ENCODE assay signal across 8 mouse cellular contexts in genomic region chr19:28835500-28835864, GRCm38 (mm10). TPM values are rescaled to one million over a fixed set of nuclear protein-coding genes. Genes with fewer than 3 reads are reported as not detected.
A peak's percentile ranks its signal among the peaks of the same experiment; 100 is the strongest.
DNase-seq lines count a peak whose midpoint lies in the region; ATAC-seq and TF ChIP-seq lines count a peak whose summit lies in the region.

No protein-coding gene starts in this region.

- no peaks in the 10 kb centered on the region for H3K36me3 ChIP-seq in forebrain, embryonic 15.5 days
- no peaks in the 10 kb centered on the region for H3K36me3 ChIP-seq in liver, embryonic 16.5 days (ENCODE audit: control insufficient read depth, insufficient read depth)

- 9% methylated on average over 9 of the region's 9 CpGs for WGBS in forebrain, embryonic 15.5 days
- WGBS in liver, embryonic 16.5 days (ENCODE audit: insufficient replicate concordance): 11% methylated on average over 9 of the region's 9 CpGs

- no peaks in the 10 kb centered on the region for H3K27me3 ChIP-seq in forebrain, embryonic 15.5 days
- peaks cover 23% of the 10 kb centered on the region for H3K27me3 ChIP-seq in liver, embryonic 16.5 days (ENCODE audit: control insufficient read depth, insufficient read depth, low read depth, low read length)

- no peak for TF ChIP-seq CTCF in brain, embryonic 14.5 days (IDR thresholded peaks at IDR 0.05; ENCODE audit: borderline replicate concordance, extremely low read depth, insufficient read depth, insufficient read length)

- H3K27ac ChIP-seq in forebrain, embryonic 15.5 days (replicated peaks): peak overlapping the region; percentile 57; the same call in 1 of the 2 replicates
- H3K27ac ChIP-seq in liver, embryonic 16.5 days (ENCODE audit: low read length): no peak overlapping the region

- H3K4me1 ChIP-seq in forebrain, embryonic 15.5 days: peaks cover 13% of the 10 kb centered on the region
- no peaks in the 10 kb centered on the region; the same call in 1 of the 2 replicates for H3K4me1 ChIP-seq in liver, embryonic 16.5 days (ENCODE audit: control insufficient read depth, low read depth, low read length)

- peak; percentile 51 for ATAC-seq in forebrain, embryonic 15.5 days (replicated peaks)
- no peak for ATAC-seq in liver, embryonic 16.5 days (ENCODE audit: low read depth)

- peak; percentile 27 for DNase-seq in kidney, adult 18-20 months
- no peak for DNase-seq in kidney, postnatal 4 days
- peak; percentile 18 for DNase-seq in brain, embryonic 14.5 days (ENCODE audit: low read depth)
- no peak for DNase-seq in natural killer cell, adult 2 months (ENCODE audit: low spot score in 2 of 2)
- DNase-seq in thymus, postnatal 4 days: no peak
- DNase-seq in gastrocnemius, postnatal 25 days: no peak

- H3K9ac ChIP-seq in forebrain, embryonic 15.5 days (replicated peaks): peak overlapping the region; percentile 70
- no peak overlapping the region for H3K9ac ChIP-seq in liver, embryonic 16.5 days (ENCODE audit: low read depth, low read length)

- no peaks in the 10 kb centered on the region for H3K9me3 ChIP-seq in forebrain, embryonic 15.5 days
- no peaks in the 10 kb centered on the region for H3K9me3 ChIP-seq in liver, embryonic 16.5 days (replicated peaks; ENCODE audit: control insufficient read depth, low read length)

- TF ChIP-seq POLR2A in brain, embryonic 14.5 days (IDR thresholded peaks at IDR 0.05; ENCODE audit: borderline replicate concordance, extremely low read depth, insufficient read depth, insufficient read length, poor library complexity, severe bottlenecking): no peak

- peak overlapping the region; percentile 94 for H3K4me2 ChIP-seq in forebrain, embryonic 15.5 days (replicated peaks)
- H3K4me2 ChIP-seq in liver, embryonic 16.5 days (ENCODE audit: low read depth, low read length): peak overlapping the region; percentile 61

- peak overlapping the region; percentile 76 for H3K4me3 ChIP-seq in forebrain, embryonic 15.5 days
- H3K4me3 ChIP-seq in liver, embryonic 16.5 days (ENCODE audit: low read depth, low read length): peak overlapping the region; percentile 50

RNA-seq across cellular contexts. Expression of gene Slc1a1, which starts 0.6 kb away (rescaled TPM):
- polyA plus RNA-seq in brain, embryonic 14.5 days (2012; rRNA removed): 15.0 and 22.2 TPM in 2 replicates
- 34.1 TPM in 2 replicates for polyA plus RNA-seq in forebrain, embryonic 15.5 days (2015; fragmentation: Nextera tagmentation; extraction: Ambion mirVana)
- polyA plus RNA-seq in liver, embryonic 16.5 days (2015; fragmentation: Nextera tagmentation; extraction: Ambion mirVana): 0.07 and 0.09 TPM in 2 replicates
- 1 to 10 TPM; 1.5 to 3.6 TPM for total RNA-seq in gastrocnemius, postnatal 25 days (2021)

Comparison
In these comparisons a context has a peak if more than half of its experiments do, and no peak if none do; other contexts are left out.
1. DNase-seq: peak in kidney, adult 18-20 months (single experiment) and brain, embryonic 14.5 days (single experiment); none in kidney, postnatal 4 days (0 of 2), natural killer cell, adult 2 months (0 of 2), thymus, postnatal 4 days (single experiment) and gastrocnemius, postnatal 25 days (single experiment).
2. RNA of gene Slc1a1, which starts 0.6 kb away (polyA plus RNA-seq): 34.1 TPM in forebrain, embryonic 15.5 days and 15.0 to 22.2 TPM in brain, embryonic 14.5 days; 0.07 to 0.09 TPM in liver, embryonic 16.5 days; every median in the first group is over 10 times any median in the second.